Mouse (Mus musculus) myocyte (in vitro differentiated cells): ENCODE data around the gene Igf1r. TPM values are rescaled to one million over a fixed set of nuclear protein-coding genes. Genes with fewer than 3 reads are reported as not detected.

Experiments used
- H3K27me3 ChIP-seq: one replicate; pipeline ENCODE4 v1.6.1; 2011; ENCODE audit not compliant: control insufficient read depth, insufficient read depth, insufficient read length
- H3K36me3 ChIP-seq: one replicate; pipeline ENCODE4 v1.6.1; 2011; ENCODE audit not compliant: control insufficient read depth, insufficient read depth
- H3K4me2 ChIP-seq: one replicate; pipeline ENCODE4 v1.6.1; 2011; ENCODE audit warnings: low read depth, control low read depth
- H3K4me3 ChIP-seq: one replicate; pipeline ENCODE4 v1.5.1; 2011; ENCODE audit warnings: mild to moderate bottlenecking, control low read depth, moderate library complexity
- H3K79me2 ChIP-seq: one replicate; pipeline ENCODE4 v1.6.1; 2011; ENCODE audit not compliant: control insufficient read depth, insufficient read depth
- H3ac ChIP-seq: one replicate; pipeline ENCODE4 v1.6.1; 2011; ENCODE audit not compliant: control insufficient read depth, insufficient read length
- CEBPB ChIP-seq: IDR thresholded peaks from 2 replicates; pipeline ENCODE4 v1.6.1; 2011; ENCODE audit warnings: mild to moderate bottlenecking, moderate library complexity; ENCODE audit not compliant: poor library complexity, insufficient read depth, severe bottlenecking
- E2F4 ChIP-seq: IDR thresholded peaks from one replicate; pipeline ENCODE4 v1.6.1; 2011; ENCODE audit warnings: mild to moderate bottlenecking, control low read depth, moderate library complexity; ENCODE audit not compliant: insufficient read depth
- MAX ChIP-seq: IDR thresholded peaks from one replicate; pipeline ENCODE4 v1.6.1; 2011; ENCODE audit warnings: low read depth, mild to moderate bottlenecking, control low read depth
- MYOD1 ChIP-seq, 3 experiments: IDR thresholded peaks; one replicate each; pipeline ENCODE4 v1.6.1; 2011; ENCODE audit warnings: control low read depth in 2 of 3, low read depth in 2 of 3, mild to moderate bottlenecking in 2 of 3, moderate library complexity in 1 of 3; ENCODE audit not compliant: insufficient read length in 2 of 3, control insufficient read depth in 1 of 3
- MYOG ChIP-seq, 3 experiments: IDR thresholded peaks; one replicate each; pipeline ENCODE4 v1.6.1; 2011; ENCODE audit warnings: control low read depth in 2 of 3, low read depth in 2 of 3, mild to moderate bottlenecking in 2 of 3; ENCODE audit not compliant: insufficient read length in 2 of 3, control insufficient read depth in 1 of 3, insufficient read depth in 1 of 3
- POLR2A ChIP-seq: IDR thresholded peaks from one replicate; pipeline ENCODE4 v1.6.1; 2011; ENCODE audit warnings: low read depth, mild to moderate bottlenecking, control low read depth, moderate library complexity; ENCODE audit not compliant: insufficient read length
- POLR2AphosphoS2 ChIP-seq: IDR thresholded peaks from one replicate; pipeline ENCODE4 v1.6.1; 2011; ENCODE audit warnings: low read depth, control low read depth; ENCODE audit not compliant: insufficient read length
- REST ChIP-seq: IDR thresholded peaks from one replicate; pipeline ENCODE4 v1.6.1; 2011; ENCODE audit warnings: mild to moderate bottlenecking, control low read depth, moderate library complexity; ENCODE audit not compliant: insufficient read depth, insufficient read length
- SRF ChIP-seq: IDR thresholded peaks from one replicate; pipeline ENCODE4 v1.6.1; 2011; ENCODE audit warnings: low read depth; ENCODE audit not compliant: control insufficient read depth, insufficient read length
- TCF12 ChIP-seq: IDR thresholded peaks from one replicate; pipeline ENCODE4 v1.6.1; 2011; ENCODE audit warnings: mild to moderate bottlenecking, control low read depth; ENCODE audit not compliant: poor library complexity, insufficient read depth, severe bottlenecking
- TCF3 ChIP-seq: IDR thresholded peaks from one replicate; pipeline ENCODE4 v1.6.1; 2011; ENCODE audit warnings: low read depth, control low read depth; ENCODE audit not compliant: insufficient read length
- USF1 ChIP-seq: IDR thresholded peaks from one replicate; pipeline ENCODE4 v1.6.1; 2011; ENCODE audit warnings: low read depth, mild to moderate bottlenecking, control low read depth, moderate library complexity
- polyA plus RNA-seq: library from polyadenylated mRNA; unstranded; fragments of >200 nt; fragmentation: generic; extraction: Trizol; gene quantifications from one replicate; pipeline ENCODE4 v1.2.1, GENCODE M21; 2012; ENCODE audit warnings: missing spikeins

Gene Igf1r
- polyA plus RNA-seq, 1 experiment: 7.9 TPM

DNA sequence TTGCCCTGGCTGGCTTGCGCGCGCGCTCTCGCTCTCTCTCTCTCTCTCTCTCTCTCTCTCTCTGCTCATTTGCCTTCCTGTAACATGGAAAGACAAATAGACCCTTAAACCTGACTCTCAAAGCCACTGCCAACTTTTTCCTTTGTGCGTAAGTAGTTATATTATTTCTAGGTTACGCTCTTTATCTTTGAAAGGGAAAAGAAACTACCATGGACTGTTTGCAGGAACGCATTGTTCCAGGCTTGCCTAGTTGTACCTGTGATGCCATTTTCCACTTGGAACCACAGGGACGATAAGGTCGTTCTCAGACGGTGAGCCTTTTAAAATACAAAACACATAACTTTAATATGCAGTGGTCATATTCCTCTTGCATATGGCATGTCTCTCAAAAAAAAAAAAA lies 122.1 kb downstream of the Igf1r start:
- no peaks in the 10 kb centered on the region for H3K36me3 ChIP-seq
- peaks cover 50% of the 10 kb centered on the region for H3K79me2 ChIP-seq
- no peak for TF ChIP-seq POLR2AphosphoS2
- TF ChIP-seq E2F4: no peak
- H3K4me3 ChIP-seq: no peak overlapping the region
- H3ac ChIP-seq: no peak overlapping the region
- H3K4me2 ChIP-seq: no peak overlapping the region
- no peaks in the 10 kb centered on the region for H3K27me3 ChIP-seq

DNA sequence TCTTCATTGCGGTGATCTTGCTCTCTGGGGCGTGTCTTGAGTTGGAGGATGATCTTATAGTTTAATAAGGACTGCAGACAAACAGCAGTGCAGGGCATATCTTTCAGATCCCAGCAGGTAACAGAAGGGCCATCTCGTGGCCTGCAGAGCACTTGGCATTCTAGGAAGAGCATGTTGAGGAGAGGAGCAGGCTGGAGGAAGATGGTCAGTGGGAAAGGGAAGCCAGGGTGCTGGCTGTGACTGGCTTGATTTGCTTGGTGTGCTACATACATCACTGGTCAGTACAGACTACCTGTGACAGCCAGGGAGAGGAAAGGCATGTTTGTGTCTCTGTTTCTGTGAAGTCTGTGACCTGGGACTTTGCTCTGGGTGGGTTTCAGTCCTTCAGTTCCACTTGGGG lies 122.8 kb downstream of the Igf1r start:
- TF ChIP-seq CEBPB: no peak
- no peak for TF ChIP-seq USF1
- TF ChIP-seq MYOD1 (IDR thresholded peaks at IDR 0.05; ENCODE audit: control insufficient read depth in 1 of 3, insufficient read length in 2 of 3, low read depth in 2 of 3): no peak
- TF ChIP-seq TCF3: no peak
- TF ChIP-seq TCF12: no peak
- no peak for TF ChIP-seq POLR2AphosphoS2
- no peak for TF ChIP-seq E2F4
- TF ChIP-seq MYOG (IDR thresholded peaks at IDR 0.05; ENCODE audit: control insufficient read depth in 1 of 3, insufficient read depth in 1 of 3, insufficient read length in 2 of 3, low read depth in 2 of 3): no peak
- TF ChIP-seq SRF: no peak
- TF ChIP-seq MAX: no peak
- TF ChIP-seq REST: no peak
- Histone ChIP-seq H3K79me2 (peaks cover 43% of the 10 kb centered on the region), H3ac (no peak overlapping the region), H3K4me2 (no peak overlapping the region), H3K36me3 (no peaks in the 10 kb centered on the region), H3K27me3 (no peaks in the 10 kb centered on the region), H3K4me3 (no peak overlapping the region)

DNA sequence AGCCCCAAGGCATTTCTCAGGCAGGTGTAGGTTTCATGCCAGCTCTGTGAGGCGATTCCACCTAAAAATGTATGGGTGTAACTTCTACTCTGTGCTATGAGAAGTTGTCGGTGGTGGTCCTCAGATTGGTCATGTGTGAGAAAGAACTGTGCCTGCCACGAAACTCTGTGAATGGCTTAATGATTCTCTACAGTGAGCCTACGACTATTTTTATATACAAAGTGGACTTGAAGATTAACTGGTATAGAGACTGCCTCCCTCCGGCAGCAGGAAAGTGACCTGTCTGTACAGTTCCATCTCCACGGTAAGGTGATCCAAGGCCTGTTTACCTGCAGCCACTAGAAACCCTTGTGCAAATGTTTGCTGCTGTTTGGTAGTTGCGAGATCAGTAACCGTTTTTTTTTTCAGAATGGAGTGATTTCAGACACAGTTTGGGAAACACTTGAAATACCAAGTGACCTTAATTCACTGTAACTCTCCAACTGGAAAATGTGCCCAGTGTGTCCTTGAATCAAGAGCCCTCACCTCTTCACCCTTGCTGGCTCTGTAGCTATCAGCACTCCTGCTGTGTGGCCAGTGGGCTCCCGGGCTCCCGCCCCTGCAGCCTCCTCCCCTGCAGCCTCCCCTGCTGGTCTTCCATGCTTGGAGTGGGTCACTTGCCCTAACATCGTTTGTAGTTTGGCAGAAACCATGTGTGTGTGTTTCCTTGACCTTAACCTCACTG lies 127.7 kb downstream of the Igf1r start:
- TF ChIP-seq MYOD1 (IDR thresholded peaks at IDR 0.05; ENCODE audit: control insufficient read depth in 1 of 3, insufficient read length in 2 of 3, low read depth in 2 of 3) (no peak), POLR2AphosphoS2 (no peak), SRF (no peak), MYOG (IDR thresholded peaks at IDR 0.05; ENCODE audit: control insufficient read depth in 1 of 3, insufficient read depth in 1 of 3, insufficient read length in 2 of 3, low read depth in 2 of 3) (no peak), TCF3 (no peak), REST (no peak), USF1 (no peak), E2F4 (no peak), TCF12 (no peak), MAX (no peak), POLR2A (no peak), CEBPB (no peak)
- Histone ChIP-seq H3K27me3 (no peaks in the 10 kb centered on the region), H3K4me3 (no peak overlapping the region), H3ac (no peak overlapping the region), H3K36me3 (no peaks in the 10 kb centered on the region), H3K4me2 (no peak overlapping the region), H3K79me2 (peaks cover 17% of the 10 kb centered on the region)

DNA sequence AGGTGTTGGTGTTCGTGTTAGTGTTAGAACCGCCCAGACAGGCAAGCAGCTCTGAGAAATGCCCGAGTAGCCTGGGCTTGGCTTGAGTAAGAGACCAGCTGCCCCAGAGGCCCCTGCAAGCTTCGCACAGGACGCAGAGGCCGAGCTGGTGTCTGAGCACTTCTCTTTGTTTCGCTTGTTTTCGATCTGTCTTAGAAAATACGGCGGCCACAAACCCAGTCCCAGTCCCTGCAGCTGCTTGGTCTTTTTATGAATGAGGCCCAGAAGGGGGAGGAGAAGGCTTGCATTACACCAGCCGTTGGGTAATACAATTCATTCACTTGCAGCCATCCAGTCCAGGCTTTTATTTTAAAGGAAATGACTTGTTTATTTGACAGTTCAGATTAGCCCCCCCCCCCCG lies 132.7 kb downstream of the Igf1r start:
- no peak for TF ChIP-seq E2F4
- TF ChIP-seq MYOD1 (IDR thresholded peaks at IDR 0.05; ENCODE audit: control insufficient read depth in 1 of 3, insufficient read length in 2 of 3, low read depth in 2 of 3): peak in 1 of 3 experiments; percentile 27
- TF ChIP-seq MYOG (IDR thresholded peaks at IDR 0.05; ENCODE audit: control insufficient read depth in 1 of 3, insufficient read depth in 1 of 3, insufficient read length in 2 of 3, low read depth in 2 of 3): peak in 2 of 3 experiments; percentile 25 to 61
- TF ChIP-seq USF1: no peak
- no peak for TF ChIP-seq TCF3
- Histone ChIP-seq H3K27me3 (no peaks in the 10 kb centered on the region), H3K79me2 (peaks cover 31% of the 10 kb centered on the region), H3K36me3 (peaks cover 6% of the 10 kb centered on the region), H3K4me2 (peak overlapping the region; percentile 8), H3K4me3 (no peak overlapping the region), H3ac (no peak overlapping the region)

DNA sequence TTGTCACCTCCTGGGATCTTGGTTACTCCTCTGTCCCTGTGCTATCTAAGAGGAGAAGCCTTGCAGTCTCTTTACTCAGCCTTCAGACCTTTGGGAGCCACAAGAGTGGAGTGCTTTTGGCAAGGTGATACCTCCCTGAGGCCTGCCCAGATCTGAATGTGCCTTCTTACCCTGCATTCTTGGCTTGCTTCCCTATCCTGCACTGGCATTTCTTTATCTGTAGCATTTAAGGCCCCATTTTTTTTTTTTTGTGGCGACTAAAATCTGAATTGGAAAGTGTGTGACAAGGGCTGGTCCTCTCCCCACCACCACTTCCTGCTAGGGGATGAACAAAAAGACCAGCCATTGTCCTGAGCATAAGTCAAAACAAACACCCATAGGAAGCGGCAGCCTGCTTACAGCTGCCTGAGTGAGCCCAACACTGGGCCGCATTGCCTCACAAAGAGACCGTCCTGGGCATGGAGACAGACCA lies 133.3 kb downstream of the Igf1r start:
- Histone ChIP-seq H3ac (no peak overlapping the region), H3K36me3 (peaks cover 7% of the 10 kb centered on the region), H3K79me2 (peaks cover 31% of the 10 kb centered on the region), H3K27me3 (no peaks in the 10 kb centered on the region), H3K4me3 (no peak overlapping the region), H3K4me2 (peak overlapping the region; percentile 24)
- no peak for TF ChIP-seq MYOD1 (IDR thresholded peaks at IDR 0.05; ENCODE audit: control insufficient read depth in 1 of 3, insufficient read length in 2 of 3, low read depth in 2 of 3)
